Mouse (Mus musculus): ENCODE data around the gene Adprhl2. TPM values are rescaled to one million over a fixed set of nuclear protein-coding genes. Genes with fewer than 3 reads are reported as not detected.
A peak's percentile ranks its signal among the peaks of the same experiment; 100 is the strongest.

Gene Adprhl2
- total RNA-seq (2015), result 6.6 and 9.3 TPM in 2 replicates
- total RNA-seq (2017), result 27.9 and 34.4 TPM in 2 replicates

DNA sequence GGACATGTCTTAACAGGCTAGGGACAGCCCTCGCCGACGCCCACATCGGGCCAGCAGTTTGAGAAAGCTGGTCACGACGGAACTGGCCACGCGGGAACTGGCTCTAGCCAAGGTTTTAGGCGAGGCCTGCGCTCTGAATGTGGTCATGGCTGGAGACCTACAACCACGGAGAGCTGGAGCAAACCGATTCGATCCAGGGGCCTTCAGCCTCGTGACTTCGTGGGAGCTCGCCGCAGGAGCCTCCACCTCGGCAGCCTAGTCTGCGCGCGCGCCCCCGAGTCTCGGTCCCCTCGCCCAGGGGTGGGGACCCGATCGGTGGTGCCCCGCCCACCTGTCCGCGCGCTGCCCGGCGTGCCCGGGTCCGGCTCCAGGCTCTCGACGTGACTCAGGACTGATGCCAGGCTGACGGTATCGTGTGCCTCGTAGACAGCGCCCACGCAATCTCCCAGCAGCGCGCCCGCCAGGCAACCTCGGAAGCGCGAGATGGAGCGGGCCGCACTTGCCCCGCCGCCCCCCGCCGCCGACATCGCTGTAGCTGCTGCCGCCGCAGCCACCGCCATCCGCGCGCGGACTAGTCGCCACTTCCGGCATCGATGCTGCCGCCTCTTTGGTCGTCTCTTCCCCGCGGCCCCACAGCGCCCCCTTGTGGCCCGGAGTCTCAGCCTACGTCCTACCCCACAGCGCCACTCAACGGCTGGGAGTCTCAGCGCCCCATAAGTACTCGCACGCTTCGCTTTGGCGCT lies at the start of gene Adprhl2:
Adprhl2 (minus strand) TSS at position 593 of the 743 bp plus-strand sequence.
- peak; percentile 96 for ATAC-seq (replicated peaks; ENCODE audit: poor library complexity)

DNA sequence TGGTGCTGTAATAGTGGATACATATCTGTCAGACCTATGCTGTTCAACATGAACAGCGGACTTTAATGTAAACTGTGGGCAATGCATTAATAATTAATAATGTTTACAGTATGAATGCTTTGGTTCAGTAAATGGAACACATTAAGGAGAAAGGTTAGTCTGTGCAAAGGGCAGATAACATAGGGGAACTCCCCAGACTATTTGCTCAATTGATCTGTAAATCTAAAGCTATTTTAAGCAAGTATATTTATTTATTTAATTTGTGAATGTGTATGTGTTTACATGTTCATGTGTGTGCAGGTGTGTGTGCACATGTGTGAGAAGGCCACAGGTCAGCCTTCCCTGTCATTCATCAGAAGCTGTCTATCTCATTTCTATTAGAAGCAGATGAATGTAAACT lies 38.6 kb upstream of the Adprhl2 start:
- no peak for ATAC-seq (replicated peaks; ENCODE audit: poor library complexity)

DNA sequence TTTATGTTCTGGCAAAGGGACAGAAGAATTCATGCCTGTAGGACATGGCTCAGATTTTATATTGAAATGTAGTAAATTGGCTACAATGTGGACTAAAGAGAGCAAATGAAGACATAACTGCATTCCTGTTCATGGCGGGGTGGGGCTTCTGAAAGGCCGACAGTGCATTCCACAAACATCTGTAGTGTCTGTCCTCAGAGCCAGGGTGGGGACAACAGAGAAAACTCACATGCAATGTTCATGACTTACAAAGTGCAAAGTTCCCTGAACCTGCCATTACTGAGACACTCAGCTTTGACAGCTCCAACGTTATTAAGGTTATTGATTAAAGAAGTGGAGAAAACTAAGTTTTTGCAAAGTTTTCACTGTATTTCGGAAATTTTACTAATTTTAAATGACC lies 21.9 kb upstream of the Adprhl2 start:
- no peak for ATAC-seq (replicated peaks; ENCODE audit: poor library complexity)

DNA sequence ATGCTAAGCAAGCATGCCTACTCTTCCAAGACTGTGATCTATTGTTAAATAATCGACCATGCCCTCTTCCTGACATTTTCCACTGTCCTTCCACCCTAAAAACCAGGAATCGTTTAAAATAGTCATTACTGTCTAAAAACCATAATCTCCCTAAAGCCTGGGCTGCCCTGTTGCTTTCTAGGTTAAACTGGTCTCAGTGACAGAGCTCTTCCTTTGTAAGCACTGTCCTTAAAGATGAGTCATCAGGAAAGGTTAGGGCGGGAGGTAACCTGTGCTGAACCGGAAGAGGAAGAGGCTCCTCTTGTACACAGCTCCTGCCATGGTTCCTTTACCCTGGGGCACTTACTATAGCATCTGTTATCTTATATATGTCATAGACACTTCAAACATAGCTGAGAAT lies 18.0 kb upstream of the Adprhl2 start:
- ATAC-seq (replicated peaks; ENCODE audit: poor library complexity), result no peak

DNA sequence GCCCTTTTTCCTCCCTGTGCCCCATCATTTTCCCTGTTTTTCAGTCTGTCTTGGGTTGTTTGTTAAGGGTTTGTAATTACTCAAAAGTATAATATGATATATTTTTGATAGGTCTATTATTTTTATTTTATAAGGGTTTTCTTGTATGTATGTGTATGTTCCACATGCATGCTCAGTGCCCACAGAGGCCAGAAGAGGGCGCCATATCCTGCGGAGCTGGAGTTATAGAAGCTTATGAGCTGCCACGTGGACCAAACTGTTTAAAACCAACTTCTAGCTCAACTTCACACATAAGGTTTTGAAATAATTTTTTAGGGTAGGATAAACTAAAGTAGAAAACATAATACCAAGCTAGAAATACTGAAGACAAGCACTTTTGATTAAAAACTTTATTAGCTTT lies 10.9 kb upstream of the Adprhl2 start:
- ATAC-seq (replicated peaks; ENCODE audit: poor library complexity), result peak; percentile 71

DNA sequence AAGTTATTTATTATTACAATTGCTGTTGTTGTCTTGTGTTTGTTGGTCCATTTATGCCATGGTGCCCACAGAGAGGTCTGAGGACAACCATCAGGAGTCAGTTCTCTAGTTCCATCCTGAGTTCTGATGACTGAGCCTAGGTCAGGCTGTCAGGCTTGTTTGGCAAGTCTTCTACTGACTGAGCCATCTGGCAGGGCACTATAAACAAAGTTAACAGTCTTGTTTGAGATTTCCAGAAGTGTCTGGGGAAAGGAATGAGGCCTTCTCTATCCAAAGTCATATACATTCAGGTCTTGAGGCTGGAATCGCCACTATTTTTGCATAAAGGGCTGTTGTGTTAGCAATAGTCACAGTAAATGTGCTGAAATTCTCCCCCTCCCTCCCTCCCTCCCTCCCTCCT lies 10.2 kb upstream of the Adprhl2 start:
- no peak for ATAC-seq (replicated peaks; ENCODE audit: poor library complexity)

DNA sequence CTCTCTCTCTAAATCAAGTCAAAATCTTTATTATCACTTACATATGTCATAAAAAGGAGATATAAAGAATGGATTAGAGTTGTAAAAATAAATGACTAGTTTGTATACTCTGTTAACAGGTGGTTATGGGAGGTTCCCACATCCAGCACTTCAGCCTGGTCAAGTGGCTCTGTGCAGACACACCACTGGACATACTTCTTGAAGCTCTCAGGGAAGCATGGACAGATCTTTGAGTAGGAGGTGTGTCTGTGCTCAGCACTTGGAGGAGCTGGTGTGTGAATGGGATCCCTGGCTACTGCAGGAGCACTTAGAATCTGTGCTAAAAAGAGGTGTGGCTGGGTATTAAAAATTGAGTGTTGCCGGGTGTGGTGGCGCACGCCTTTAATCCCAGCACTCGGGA lies 8.8 kb upstream of the Adprhl2 start:
- no peak for ATAC-seq (replicated peaks; ENCODE audit: poor library complexity)

DNA sequence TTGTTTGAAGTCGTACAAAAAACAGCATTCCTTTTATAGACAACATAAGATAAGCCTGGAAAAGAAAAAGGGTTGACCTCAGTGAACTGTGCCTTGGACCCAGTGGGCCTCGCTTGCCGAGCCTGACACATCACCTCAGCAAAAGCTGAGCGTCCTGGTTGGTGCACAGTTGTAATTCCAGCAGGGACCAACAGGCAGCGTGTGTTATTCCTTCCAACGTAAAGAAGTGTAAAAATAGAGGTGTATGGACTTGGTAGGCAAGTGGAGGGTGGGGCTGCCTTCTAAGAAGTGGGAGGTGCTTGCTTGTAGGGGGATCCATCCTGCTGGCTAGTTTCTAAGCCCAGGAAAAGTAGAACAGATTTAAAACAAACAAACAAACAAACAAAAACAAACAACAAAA lies 4.5 kb upstream of the Adprhl2 start:
- no peak for ATAC-seq (replicated peaks; ENCODE audit: poor library complexity)

DNA sequence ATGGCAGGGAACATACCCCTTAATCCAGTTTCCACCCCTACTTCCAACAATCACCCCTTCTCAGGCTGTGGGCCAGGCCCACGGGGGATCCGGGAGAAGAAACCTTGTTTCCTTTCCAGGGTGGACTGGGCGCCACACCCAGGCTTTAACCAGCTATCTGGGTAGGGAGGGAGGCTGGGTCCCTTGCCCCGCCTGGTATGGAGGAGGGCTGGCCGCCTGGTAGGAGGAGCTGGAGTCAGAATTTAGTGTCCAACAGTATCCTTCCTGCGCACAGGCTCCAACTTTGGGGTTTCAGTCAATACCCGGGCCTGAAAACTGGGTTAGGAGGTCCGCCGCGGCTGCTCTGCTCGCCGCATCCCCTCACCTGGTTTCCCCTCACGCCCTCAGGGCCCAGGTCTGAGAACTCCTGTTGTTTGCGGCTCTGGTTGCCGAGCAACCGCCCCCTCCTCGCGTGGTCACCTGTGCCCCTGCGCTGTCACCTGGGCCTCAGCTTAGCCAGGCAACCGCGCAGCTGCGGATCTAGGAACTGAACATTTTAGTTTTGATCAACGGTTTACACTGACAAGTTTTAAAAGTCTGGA lies 3.9 kb upstream of the Adprhl2 start, which contains the start of gene Tekt2:
Tekt2 (minus strand) TSS at position 408 of the 581 bp plus-strand sequence.
- ATAC-seq (replicated peaks; ENCODE audit: poor library complexity), result no peak

DNA sequence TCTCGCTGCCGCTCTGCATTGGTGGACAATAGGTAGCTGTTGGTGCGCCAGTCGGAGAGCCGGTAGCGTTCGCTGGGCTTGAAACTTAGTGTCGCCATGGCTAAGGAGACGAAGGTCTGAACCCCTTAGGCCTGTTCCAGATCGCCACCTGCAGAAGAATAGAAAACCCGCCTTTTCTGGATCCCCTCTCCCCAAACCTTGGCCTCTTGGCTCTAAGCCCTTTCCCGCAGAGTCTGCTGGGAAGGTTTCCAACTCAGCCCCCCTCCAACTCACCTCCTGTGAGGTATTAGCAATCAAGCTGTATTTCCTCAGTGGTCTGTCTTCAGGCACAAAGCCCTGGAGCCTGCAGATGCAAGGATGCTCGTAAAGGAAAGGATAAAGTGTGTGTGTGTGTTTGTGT lies 3.4 kb upstream of the Adprhl2 start:
- ATAC-seq (replicated peaks; ENCODE audit: poor library complexity), result no peak

DNA sequence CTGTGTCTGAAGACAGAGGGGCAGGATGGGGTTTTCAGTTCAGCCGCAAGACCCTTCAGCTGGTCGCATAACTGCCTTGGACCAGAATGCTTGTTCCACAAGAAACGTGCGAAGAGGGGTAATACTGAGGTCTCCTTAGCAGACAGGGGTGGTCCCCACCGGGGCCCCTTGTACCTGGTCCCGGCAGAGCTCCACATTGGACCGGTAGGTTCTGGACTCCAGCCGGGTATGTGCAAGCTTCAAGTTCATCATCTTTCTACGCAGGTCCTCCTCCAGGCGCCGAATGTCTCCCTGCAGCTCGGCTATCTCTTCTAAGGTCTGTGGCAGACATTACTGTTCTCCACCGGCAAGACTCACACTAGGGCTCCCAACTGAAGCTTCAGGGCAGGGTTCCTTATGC lies 1.1 kb upstream of the Adprhl2 start:
- no peak for ATAC-seq (replicated peaks; ENCODE audit: poor library complexity)

DNA sequence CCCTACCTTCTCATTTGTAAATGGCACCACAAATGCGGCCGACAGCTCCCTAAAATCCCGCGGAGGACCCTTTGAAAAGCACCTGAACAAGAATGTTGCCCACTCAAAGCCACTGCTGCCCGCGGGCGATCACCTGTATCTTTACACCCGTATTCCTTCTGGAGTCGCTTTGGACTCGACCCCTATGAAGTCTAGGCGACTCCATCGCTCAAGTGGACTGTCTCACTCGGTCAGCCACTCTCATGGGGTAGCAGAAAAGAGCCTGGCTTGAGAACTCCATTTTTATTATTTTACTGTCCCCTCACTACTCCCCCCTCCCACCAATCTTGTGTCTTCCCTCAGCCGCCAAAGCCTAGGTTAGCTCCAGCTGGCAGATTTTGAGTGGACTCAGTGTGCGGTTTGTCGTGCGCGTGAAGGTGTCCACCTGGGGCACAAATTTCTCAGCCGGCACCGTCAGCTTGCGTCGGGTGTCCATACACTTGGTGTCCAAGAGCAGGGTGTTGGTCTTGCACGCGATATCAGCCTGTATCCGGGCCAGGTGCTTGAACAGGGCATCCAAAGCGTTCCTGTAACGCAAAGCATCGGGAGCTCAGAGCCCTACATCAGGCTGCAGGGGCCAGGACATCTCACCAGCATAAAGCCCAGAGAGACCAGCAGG lies 480 bp upstream of the Adprhl2 start:
- 0 out of 2 replicates have a peak, but pooled peaks have one; percentile 0 for ATAC-seq (replicated peaks; ENCODE audit: poor library complexity)

DNA sequence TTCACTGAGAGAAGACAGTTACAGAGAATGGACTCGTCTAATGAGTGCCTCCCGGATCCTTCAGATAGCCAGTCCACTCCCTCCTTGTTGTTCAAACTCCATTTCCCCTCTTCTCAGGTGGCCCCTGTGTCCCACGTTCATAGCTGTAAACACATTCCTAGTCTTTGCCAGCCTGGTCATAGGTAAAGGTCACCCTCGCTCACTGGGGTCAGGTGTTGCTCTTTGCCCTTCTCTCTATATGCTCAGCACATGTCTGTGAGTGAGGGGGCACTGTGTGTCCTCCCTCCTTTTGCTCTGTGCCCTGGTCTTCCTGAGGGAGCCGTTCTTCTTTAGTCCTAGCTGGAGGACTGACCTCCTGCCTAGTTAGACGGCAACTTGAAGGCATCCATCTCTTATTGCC lies 1.7 kb downstream of the Adprhl2 start:
- ATAC-seq (replicated peaks; ENCODE audit: poor library complexity), result no peak

DNA sequence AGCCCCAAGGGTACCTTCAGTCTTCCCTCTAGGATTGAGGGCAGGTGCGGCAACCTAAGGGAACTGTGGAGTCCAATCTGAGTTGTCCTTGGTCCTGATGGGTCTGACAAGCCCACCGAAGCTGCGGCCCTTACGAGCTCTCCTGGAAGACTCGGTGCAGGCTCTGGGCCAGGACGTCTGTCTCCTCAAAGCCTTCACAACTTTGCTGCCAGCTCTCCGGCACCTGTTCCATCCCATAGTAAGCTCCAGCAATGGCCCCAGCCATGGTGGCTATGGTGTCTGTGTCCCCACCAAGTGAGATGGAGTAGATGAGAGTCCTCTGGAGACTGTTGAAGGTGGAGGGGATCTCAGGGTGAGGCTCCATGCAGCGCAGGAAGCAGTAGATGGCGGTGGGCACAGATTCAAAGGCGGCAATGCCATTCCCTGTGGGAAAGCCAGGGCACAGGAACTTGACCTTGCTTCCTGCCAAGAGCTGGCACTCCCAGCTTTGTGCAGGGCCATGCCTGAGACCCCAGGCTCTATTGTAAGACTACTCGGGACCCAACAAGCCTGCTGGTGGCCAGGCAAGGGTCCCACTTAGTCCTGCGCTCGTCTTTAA lies 5.0 kb downstream of the Adprhl2 start:
- no peak for ATAC-seq (replicated peaks; ENCODE audit: poor library complexity)

DNA sequence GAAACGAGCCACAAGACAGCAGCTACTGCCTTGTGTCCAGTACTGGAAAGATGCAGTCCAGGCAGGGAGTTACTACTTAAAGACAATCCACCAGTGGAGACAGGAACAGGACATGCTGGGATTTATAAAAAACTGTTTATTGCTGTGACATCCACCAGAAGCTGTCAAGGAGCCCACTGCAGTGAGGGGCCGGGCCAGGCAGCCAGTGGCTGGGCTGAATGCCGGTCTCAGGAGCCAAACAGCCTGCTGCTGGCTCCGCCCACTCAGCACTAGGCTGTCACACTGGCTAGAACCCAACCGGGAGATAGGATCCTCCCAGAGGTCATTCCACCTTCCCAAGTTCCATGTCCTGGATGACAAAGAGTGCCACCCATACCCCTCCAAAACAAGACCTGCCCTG lies 5.6 kb downstream of the Adprhl2 start:
- ATAC-seq (replicated peaks; ENCODE audit: poor library complexity), result no peak

DNA sequence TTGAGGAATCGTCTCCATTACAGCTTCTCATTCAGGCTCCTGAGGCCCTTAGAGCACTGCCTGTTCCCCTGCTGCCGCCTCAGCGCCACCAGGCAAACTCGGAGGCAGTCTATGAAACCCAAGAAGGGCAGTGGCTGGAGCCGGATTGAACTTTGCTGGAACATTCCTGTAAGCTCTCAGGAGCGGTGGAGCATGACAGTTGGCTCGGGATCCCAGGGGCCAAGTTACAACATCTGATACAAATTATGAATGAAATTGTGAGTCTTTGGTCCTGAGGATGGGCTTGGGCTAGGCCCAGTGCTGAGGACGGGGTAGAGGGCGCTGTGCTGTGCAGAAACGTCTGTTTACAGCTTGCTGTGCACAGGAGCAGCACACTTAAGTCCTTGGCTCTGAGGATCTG lies 7.1 kb downstream of the Adprhl2 start:
- ATAC-seq (replicated peaks; ENCODE audit: poor library complexity), result peak; percentile 33

DNA sequence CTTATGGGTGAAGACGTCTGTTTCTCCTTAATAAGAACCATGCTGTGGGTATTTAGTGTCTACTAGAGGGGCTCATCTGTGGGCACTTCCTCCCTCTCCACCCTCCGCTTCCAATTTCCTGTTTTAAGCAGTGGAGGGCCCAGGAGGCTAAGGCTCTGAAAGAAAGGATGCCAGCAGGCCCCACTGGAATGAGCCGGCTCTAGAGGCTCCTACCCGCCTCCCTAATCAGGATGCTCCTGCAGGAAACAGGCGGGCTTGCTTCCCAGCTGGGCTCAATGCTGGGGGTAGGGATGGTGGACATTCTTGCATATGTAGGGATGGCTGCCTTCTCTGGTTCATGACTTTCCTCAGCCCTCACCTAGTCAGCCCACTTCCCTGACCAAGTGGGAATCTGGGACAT lies 8.3 kb downstream of the Adprhl2 start:
- no peak for ATAC-seq (replicated peaks; ENCODE audit: poor library complexity)

DNA sequence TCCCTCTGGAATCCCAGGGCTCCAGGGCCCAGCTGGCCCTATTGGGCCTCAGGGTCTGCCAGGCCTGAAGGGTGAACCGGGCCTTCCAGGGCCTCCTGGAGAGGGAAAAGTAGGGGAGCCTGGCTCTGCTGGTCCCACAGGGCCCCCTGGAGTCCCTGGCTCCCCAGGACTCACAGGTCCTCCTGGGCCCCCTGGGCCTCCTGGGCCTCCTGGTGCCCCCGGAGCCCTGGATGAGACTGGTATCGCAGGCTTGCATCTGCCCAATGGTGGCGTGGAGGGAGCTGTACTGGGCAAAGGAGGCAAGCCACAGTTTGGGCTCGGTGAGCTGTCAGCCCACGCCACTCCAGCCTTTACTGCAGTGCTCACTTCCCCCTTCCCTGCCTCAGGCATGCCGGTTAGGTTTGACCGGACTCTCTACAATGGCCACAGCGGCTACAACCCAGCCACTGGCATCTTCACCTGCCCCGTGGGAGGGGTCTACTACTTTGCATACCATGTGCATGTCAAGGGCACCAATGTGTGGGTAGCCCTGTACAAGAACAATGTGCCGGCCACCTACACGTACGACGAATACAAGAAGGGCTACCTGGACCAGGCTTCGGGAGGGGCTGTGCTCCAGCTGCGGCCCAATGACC lies 9.8 kb downstream of the Adprhl2 start:
- ATAC-seq (replicated peaks; ENCODE audit: poor library complexity), result no peak

DNA sequence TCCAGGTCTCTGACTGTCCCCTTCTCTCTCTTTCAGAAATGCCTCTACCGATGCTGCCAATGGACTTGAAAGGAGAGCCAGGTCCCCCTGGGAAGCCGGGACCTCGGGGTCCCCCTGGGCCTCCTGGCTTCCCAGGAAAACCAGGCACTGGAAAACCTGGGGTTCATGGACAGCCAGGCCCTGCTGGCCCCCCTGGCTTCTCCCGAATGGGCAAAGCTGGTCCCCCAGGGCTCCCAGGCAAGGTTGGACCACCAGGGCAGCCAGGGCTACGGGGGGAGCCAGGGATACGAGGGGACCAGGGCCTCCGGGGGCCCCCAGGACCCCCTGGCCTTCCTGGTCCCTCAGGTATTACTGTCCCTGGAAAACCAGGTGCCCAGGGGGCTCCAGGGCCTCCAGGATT lies 11.2 kb downstream of the Adprhl2 start:
- ATAC-seq (replicated peaks; ENCODE audit: poor library complexity), result no peak

DNA sequence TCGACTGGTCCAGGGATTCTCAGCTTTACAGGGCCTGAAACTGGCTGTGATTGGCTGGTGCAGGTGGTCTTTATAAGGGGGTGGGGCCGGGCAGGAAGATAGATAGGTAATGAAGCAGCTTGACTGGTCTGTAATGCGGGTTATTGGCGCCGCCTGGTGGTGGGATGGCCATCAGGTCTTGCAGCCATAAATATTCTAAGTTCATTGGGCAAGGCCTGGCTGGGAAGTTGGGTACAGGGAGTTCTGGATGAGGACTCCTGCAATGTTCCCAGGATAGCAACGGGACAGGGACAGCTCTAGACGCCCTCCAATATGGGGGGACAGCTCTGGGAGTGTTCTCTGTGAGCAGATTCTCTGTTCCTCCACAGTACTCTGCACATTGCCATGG lies 11.6 kb downstream of the Adprhl2 start:
- peak; percentile 83 for ATAC-seq (replicated peaks; ENCODE audit: poor library complexity)

DNA sequence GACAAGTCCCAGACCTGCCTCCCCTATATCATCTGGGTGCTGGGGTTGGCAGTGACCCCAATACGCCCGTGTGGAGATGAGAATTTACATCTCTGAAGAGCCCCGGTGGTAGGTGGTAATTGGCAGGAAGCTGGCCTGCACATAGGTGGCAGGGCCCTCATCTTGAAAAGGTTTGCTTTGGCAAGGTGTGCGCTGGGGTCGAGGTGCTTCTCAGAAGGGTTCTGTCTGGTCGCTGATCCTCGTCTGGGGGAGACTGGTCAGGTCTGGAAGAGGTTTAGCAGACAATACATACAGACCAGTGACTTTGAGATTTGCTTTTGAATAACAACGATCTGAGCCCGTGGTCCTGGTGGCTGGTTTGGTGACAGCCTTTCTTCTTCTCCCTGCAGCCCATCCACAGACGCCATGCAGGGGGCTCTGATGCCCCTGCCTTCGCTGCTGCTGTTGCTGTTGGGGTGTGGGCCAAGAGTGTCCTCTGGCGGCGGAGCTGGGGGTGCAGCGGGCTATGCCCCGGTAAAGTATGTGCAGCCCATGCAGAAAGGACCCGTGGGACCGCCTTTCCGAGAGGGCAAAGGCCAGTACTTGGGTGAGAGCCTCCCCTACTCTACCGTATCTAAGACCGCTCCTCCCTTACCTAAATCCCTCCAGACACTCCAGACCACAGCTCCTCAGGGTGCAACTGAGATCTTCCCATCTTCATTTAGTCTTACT lies 12.1 kb downstream of the Adprhl2 start:
- peak; percentile 47 for ATAC-seq (replicated peaks; ENCODE audit: poor library complexity)
